Mouse (Mus musculus) kidney, embryonic 16.5 days (tissue): ENCODE measurements around the gene Tbx20. TPM values are rescaled to one million over a fixed set of nuclear protein-coding genes. Genes with fewer than 3 reads are reported as not detected.
A peak's percentile ranks its signal among the peaks of the same experiment; 100 is the strongest.

Experiments
- ATAC-seq: fragments of 200-750 bp; cut with Nextera tagmentation; 2 replicates; pipeline ENCODE4 v1.8.0; 2017; ENCODE audit warnings: moderate TSS enrichment; ENCODE audit not compliant: low FRiP score, low TSS enrichment
- H3K27ac ChIP-seq: fragments of 300-500 bp; sonication (generic); 2 replicates; pipeline ENCODE4 v1.5.1; 2014; ENCODE audit warnings: low read length
- H3K27me3 ChIP-seq: fragments of 300-500 bp; sonication (generic); 2 replicates; pipeline ENCODE4 v1.6.1; 2014; ENCODE audit warnings: low read length, control low read depth, mixed read lengths; ENCODE audit not compliant: insufficient read depth
- H3K36me3 ChIP-seq: fragments of 300-500 bp; sonication (generic); 2 replicates; pipeline ENCODE4 v1.6.1; 2014; ENCODE audit warnings: low read length, control low read depth, mixed read lengths; ENCODE audit not compliant: insufficient read depth
- H3K4me1 ChIP-seq: fragments of 300-500 bp; sonication (generic); 2 replicates; pipeline ENCODE4 v1.6.1; 2014; ENCODE audit warnings: low read length, control low read depth, mixed read lengths; ENCODE audit not compliant: insufficient read depth
- H3K4me2 ChIP-seq: fragments of 300-500 bp; sonication (generic); replicated peaks from 2 replicates; pipeline ENCODE4 v1.6.1; 2014; ENCODE audit warnings: low read depth, low read length
- H3K4me3 ChIP-seq: fragments of 300-500 bp; sonication (generic); 2 replicates; pipeline ENCODE4 v1.5.1; 2014; ENCODE audit warnings: mild to moderate bottlenecking, low read length
- H3K9ac ChIP-seq: fragments of 300-500 bp; sonication (generic); replicated peaks from 2 replicates; pipeline ENCODE4 v1.6.1; 2014; ENCODE audit warnings: low read length
- H3K9me3 ChIP-seq: fragments of 300-500 bp; sonication (generic); 2 replicates; pipeline ENCODE4 v1.6.1; 2016; ENCODE audit warnings: low read length, control low read depth
- WGBS: fragments of 180-500 bp; shearing (Covaris S2); extraction: QIAGEN DNeasy Blood & Tissue Kit; methylation state at CpG from one replicate; pipeline ENCODE4 v1.1.7; 2014; 5-methylcytosine and 5-hydroxymethylcytosine counted together
- polyA plus RNA-seq: library from polyadenylated mRNA; unstranded; fragments of >200 nt; fragmentation: Nextera tagmentation; extraction: Ambion mirVana; gene quantifications from 2 replicates; pipeline ENCODE4 v1.2.1, GENCODE M21; 2015

Tbx20 gene
- polyA plus RNA-seq, 1 experiment from 2014 or later: 0.19 TPM

GRCm38 (mm10) chr9:24777961-24778360 lies 3.9 kb upstream of the Tbx20 start:
- Histone ChIP-seq H3K4me1 (peaks cover 12% of the 10 kb centered on the region), H3K9me3 (no peaks in the 10 kb centered on the region), H3K27ac (no peak overlapping the region), H3K9ac (no peak overlapping the region), H3K27me3 (peaks cover 97% of the 10 kb centered on the region), H3K4me2 (no peak overlapping the region), H3K4me3 (peak overlapping the region; percentile 5; the same call in 1 of the 2 replicates), H3K36me3 (no peaks in the 10 kb centered on the region)
- no peak for ATAC-seq
- 0% methylated on average over 14 of the region's 14 CpGs for WGBS

- H3K4me1 ChIP-seq: peaks cover 12% of the 10 kb centered on the region
- no peaks in the 10 kb centered on the region for H3K36me3 ChIP-seq
- H3K27me3 ChIP-seq: peaks cover 97% of the 10 kb centered on the region
- no peak overlapping the region for H3K4me2 ChIP-seq
- no peak overlapping the region; the same call in 1 of the 2 replicates for H3K4me3 ChIP-seq
- no peak overlapping the region for H3K27ac ChIP-seq
- no peak for ATAC-seq
- no peak overlapping the region for H3K9ac ChIP-seq
- no peaks in the 10 kb centered on the region for H3K9me3 ChIP-seq
- 2% methylated on average over 37 of the region's 37 CpGs for WGBS
Measured at GRCm38 (mm10) chr9:24777176-24777895, 3.2 kb upstream of the Tbx20 start.

DNA sequence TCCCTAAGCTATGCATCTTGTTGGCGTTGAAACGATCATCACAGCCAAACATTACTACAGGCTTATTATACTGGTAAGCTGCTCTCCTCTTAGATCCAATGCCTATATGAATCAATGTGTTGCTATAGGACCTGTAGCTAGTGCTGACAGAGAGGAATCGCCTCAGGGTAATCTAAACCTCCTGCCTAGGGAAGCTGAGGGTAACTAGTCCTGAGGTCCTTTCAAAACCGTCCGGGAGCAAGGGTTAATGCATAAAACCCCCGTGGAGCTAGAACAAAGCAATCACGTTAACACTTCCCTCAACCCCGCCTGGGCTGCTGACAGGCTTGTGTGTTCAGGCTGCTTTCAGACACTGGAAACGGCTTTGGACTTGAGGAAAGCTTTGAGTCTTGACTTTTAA lies 2.4 kb upstream of the Tbx20 start:
- 1% methylated on average over 9 of the region's 9 CpGs for WGBS

DNA sequence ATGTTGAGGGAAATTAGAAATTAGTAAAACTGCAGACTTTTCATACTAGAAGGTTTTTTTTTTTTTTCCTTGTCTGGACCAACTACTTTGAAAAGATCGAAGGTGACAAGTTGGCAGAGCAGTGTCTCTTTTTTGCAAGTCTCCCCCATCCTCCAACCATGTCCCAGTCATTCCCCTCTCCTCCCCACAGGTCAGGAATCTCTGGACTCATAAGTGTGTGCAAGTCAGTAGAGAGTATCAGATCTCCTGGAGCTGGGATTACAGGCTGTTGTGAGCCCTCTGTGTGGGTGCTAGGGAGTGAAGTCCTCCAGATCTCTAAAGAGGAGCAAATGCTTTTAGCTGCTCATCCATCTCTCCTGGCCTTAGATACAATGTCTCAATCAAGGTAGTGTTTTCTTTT lies 1.5 kb upstream of the Tbx20 start:
- H3K4me3 ChIP-seq: no peak overlapping the region
- ATAC-seq: no peak
- H3K27me3 ChIP-seq: peaks cover 97% of the 10 kb centered on the region
- no peaks in the 10 kb centered on the region for H3K9me3 ChIP-seq
- no peak overlapping the region for H3K9ac ChIP-seq
- H3K4me1 ChIP-seq: peaks cover 2% of the 10 kb centered on the region; the same call in 1 of the 2 replicates
- no peaks in the 10 kb centered on the region for H3K36me3 ChIP-seq
- H3K27ac ChIP-seq: no peak overlapping the region
- WGBS: 5% methylated on average over 1 of the region's 1 CpGs
- no peak overlapping the region for H3K4me2 ChIP-seq

More for the DNA sequence above, 2.4 kb upstream of the Tbx20 start:
- no peaks in the 10 kb centered on the region for H3K9me3 ChIP-seq
- H3K9ac ChIP-seq: no peak overlapping the region
- H3K4me3 ChIP-seq: no peak overlapping the region
- H3K27ac ChIP-seq: no peak overlapping the region
- peaks cover 12% of the 10 kb centered on the region for H3K4me1 ChIP-seq
- H3K36me3 ChIP-seq: no peaks in the 10 kb centered on the region
- peaks cover 97% of the 10 kb centered on the region for H3K27me3 ChIP-seq
- H3K4me2 ChIP-seq: no peak overlapping the region
- no peak for ATAC-seq

DNA sequence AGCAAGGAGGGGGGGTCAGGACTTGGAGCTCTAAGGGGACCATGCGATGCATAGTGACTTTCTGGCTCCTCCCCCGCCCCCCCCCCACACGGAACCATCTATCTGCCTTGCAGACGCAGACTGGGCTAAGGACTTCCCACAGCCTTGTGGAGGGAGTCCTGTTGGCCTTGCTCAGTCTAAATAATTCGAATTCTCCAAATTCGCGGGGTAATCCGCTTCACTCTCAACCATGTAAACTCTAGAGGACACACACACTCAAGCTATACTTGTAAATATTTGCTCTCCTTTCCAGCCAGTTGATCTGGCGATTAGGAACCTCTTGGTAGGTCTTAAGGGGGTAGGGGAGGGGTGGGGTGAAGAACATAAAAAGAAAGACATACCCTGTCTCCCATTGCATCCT lies 898 bp upstream of the Tbx20 start:
- peaks cover under 1% of the 10 kb centered on the region; the same call in 1 of the 2 replicates for H3K4me1 ChIP-seq
- H3K9me3 ChIP-seq: no peaks in the 10 kb centered on the region
- 4% methylated on average over 9 of the region's 9 CpGs for WGBS
- H3K9ac ChIP-seq: no peak overlapping the region
- peaks cover 97% of the 10 kb centered on the region for H3K27me3 ChIP-seq
- H3K4me3 ChIP-seq: no peak overlapping the region
- H3K36me3 ChIP-seq: no peaks in the 10 kb centered on the region
- H3K27ac ChIP-seq: no peak overlapping the region
- H3K4me2 ChIP-seq: no peak overlapping the region
- no peak for ATAC-seq

GRCm38 (mm10) chr9:24773669-24774068 lies 434 bp downstream of the Tbx20 start:
- 0% methylated on average over 18 of the region's 19 CpGs for WGBS
- H3K27ac ChIP-seq: no peak overlapping the region
- peak overlapping the region; percentile 23 for H3K4me3 ChIP-seq
- peaks cover 3% of the 10 kb centered on the region; the same call in 1 of the 2 replicates for H3K4me1 ChIP-seq
- no peaks in the 10 kb centered on the region for H3K9me3 ChIP-seq
- H3K9ac ChIP-seq: no peak overlapping the region
- peak overlapping the region; percentile 40 for H3K4me2 ChIP-seq
- peaks cover 93% of the 10 kb centered on the region for H3K27me3 ChIP-seq
- no peak for ATAC-seq
- no peaks in the 10 kb centered on the region for H3K36me3 ChIP-seq

DNA sequence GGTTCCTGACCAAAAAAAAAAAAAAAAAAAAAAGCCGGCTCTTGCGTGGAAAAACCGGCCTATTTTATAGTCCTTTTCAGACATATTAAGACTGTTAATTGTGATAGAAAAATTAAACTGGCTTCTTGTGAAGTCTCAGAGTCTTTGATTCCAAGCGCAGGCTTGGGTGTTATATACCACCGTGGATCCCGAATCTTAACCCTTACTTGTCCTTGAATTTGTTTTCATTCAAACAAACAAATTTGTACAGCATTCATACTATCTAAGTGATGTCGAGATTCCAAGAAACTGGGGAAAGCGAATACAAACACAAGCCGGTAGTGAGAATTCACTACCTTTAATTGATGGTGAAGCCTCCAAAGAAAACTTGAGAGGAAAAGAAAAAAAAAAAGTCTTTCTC lies 932 bp downstream of the Tbx20 start:
- H3K9ac ChIP-seq: no peak overlapping the region
- WGBS: 3% methylated on average over 9 of the region's 9 CpGs
- no peak for ATAC-seq

DNA sequence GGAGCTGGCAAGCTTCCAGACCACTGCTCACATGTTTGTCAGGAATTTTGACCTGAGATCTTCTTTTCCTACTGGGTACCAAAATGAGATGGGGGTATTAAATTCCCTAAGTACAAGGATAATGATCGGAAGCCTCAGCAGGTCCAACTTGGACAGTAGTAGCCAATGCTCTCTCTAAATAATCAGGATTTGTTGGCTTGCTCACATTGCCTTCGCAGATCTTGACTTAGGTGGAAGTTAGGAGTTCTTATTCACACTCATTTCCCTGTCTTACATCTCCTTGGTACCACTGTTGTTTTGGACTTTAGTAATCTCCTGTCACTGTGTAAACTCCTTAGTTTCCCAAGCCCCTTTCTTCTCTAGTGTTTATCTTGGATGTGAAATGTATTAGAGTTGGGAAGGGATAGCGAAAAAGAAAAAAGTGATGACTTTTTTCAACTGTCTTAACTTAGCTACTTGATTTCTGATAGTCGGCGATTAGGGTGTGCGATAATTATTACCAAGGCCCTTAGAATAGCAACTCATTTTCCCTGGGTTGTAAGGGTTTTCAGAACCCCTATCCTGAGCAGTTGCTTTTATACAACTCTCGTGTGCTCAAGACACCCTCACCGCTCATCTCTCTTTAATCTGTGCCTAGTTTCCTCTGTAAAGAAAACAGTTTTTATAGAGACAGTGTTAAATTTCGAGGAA lies 1.5 kb downstream of the Tbx20 start:
- Histone ChIP-seq H3K4me2 (no peak overlapping the region), H3K4me1 (peaks cover 3% of the 10 kb centered on the region; the same call in 1 of the 2 replicates), H3K36me3 (no peaks in the 10 kb centered on the region), H3K27me3 (peaks cover 92% of the 10 kb centered on the region), H3K4me3 (no peak overlapping the region), H3K9me3 (no peaks in the 10 kb centered on the region), H3K9ac (no peak overlapping the region), H3K27ac (no peak overlapping the region)
- WGBS: 10% methylated on average over 9 of the region's 9 CpGs
- ATAC-seq: no peak

More for the DNA sequence above, 932 bp downstream of the Tbx20 start:
- Histone ChIP-seq H3K4me1 (peaks cover 3% of the 10 kb centered on the region; the same call in 1 of the 2 replicates), H3K4me2 (no peak overlapping the region), H3K4me3 (peak overlapping the region; percentile 23; the same call in 1 of the 2 replicates), H3K27me3 (peaks cover 93% of the 10 kb centered on the region), H3K36me3 (no peaks in the 10 kb centered on the region), H3K9me3 (no peaks in the 10 kb centered on the region), H3K27ac (no peak overlapping the region)

- Histone ChIP-seq H3K9ac (no peak overlapping the region), H3K4me1 (peaks cover 3% of the 10 kb centered on the region; the same call in 1 of the 2 replicates), H3K36me3 (no peaks in the 10 kb centered on the region), H3K4me2 (no peak overlapping the region), H3K9me3 (no peaks in the 10 kb centered on the region), H3K27ac (no peak overlapping the region), H3K27me3 (peaks cover 88% of the 10 kb centered on the region), H3K4me3 (no peak overlapping the region)
- WGBS: 12% methylated on average over 4 of the region's 4 CpGs
- no peak for ATAC-seq
Measured at GRCm38 (mm10) chr9:24771713-24772112, 2.4 kb downstream of the Tbx20 start.

- no peak for ATAC-seq
- Histone ChIP-seq H3K4me3 (no peak overlapping the region), H3K36me3 (no peaks in the 10 kb centered on the region), H3K9ac (no peak overlapping the region), H3K27ac (no peak overlapping the region), H3K27me3 (peaks cover 86% of the 10 kb centered on the region), H3K4me1 (peaks cover 3% of the 10 kb centered on the region; the same call in 1 of the 2 replicates), H3K9me3 (no peaks in the 10 kb centered on the region), H3K4me2 (no peak overlapping the region)
- WGBS: 4% methylated on average over 8 of the region's 8 CpGs
Measured at GRCm38 (mm10) chr9:24770941-24771405, 3.1 kb downstream of the Tbx20 start.
